Mouse (Mus musculus) gastrocnemius, adult 8-10 months (tissue): Measurements from ENCODE around the gene Hnrnpu. TPM values are rescaled to one million over a fixed set of nuclear protein-coding genes. Genes with fewer than 3 reads are reported as not detected.
A peak's percentile ranks its signal among the peaks of the same experiment; 100 is the strongest.
"Not testable (repeated sequence)": the region's sequence is repeated elsewhere in the genome, so short reads cannot be mapped to it uniquely, and the experiment has no call there.

ENCODE experiments used
- DNase-seq, 2 experiments: peaks; one replicate each; pipeline ENCODE4 v3.0.0; 2022; ENCODE audit warnings: low spot score in 2 of 2
- total RNA-seq, 4 experiments: library from RNA; stranded (reverse); gene quantifications; 2 replicates each; pipeline ENCODE4 v1.2.4; 2022

Hnrnpu gene
- total RNA-seq = 100 to 1,000 TPM in 3 of 4 experiments, 10 to 100 TPM in 1; 92.2 to 133 (median 119) TPM

DNA sequence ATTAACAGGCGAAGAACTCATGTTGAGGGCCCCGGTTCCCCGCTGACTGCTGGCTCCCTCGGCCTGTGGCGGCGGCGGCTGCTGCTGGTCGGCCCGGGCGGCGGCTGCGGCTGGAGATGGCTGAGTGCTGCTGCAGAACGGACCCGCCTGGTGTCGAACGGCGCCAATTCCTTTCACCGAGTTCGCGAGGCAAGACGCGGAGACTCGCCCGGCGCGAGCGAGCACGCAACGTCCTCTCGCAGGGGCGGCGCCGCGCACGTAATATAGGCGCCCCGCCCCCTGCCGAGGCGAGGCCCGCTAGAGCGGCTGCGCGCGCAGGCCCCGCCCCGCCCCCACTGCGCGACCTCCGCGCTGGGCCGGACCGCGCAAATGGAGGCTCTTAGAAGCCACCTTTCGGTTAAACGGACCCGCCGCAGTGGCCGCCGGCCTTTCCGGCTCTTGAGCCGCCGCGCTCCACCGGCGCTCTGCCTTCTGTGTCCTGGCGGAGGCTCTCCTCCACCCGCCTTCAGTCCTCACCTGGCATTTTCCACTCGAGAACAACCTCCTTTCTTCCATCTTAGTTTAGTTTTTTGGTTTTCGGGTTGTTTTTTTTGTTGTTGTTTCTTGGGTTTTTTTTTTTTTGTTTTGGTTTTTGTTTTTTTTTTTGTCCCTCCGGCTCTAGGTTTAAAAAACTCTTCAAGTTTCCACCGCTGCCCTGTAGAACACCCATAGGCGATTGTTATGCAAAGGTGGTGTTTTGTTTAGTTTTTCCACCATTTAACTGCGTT, at the start of gene Hnrnpu:
Gene Hnrnpu (minus strand): TSS at position 247 of the 767 bp plus-strand sequence.
- peak; percentile 95 to 97 for DNase-seq

DNA sequence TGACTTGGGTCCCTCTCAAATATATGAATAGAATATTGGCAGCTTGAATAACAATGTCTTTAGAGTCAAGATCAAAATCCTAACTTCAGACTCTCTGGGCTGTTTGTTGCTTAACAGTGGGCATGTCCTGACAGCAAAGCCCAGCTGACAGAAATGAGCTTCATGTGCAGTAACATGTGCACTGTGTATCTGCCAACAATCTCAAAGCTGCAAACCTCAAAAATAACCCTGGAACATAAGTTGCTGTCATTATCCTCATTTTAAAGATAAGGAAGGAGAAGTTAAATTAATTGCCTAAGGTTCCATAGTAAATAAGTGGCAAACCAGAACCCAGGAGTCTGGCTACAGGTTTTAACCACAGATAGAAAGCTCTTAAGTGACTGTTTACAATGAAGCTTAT, 44.6 kb upstream of the Hnrnpu start:
- DNase-seq = no peak

DNA sequence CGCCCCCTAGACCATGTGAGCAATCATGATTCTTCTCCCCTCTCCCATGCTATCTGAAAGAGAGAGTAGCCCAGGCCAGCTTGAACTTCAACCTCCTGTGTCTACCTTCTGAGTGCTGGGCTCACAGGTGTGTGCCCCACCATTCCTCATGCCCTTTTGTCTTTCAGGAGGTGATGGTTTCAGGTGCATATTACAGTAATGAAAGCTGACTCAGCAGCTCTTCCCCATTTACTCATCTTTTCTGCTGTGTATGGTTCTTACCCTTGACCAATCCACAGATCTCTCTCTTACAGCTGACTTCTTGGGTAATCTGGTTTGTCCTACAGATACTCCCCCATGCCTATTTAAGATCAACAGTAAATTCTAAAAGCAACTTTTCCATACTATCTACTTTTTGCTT, 41.6 kb upstream of the Hnrnpu start:
- no peak for DNase-seq

DNA sequence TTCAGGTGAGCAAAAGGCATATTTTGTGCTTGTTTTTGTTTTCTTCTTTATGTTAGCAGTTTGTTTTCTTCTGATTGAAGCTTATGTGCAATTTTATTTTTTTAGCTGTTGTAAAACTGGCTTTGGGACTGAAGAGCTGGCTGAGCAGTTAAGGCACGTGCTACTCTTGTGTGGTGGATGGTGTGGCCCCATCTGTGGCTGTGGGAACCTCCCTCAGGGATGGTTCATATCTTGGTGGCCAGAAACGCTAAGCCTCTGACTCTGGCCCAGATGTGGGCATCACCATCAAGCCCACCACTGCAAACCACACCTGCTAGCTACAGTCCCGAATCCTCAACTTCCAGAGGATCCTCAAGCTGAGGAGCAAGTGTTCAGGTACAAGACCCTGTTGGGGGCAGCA, 40.5 kb upstream of the Hnrnpu start:
- no peak for DNase-seq

DNA sequence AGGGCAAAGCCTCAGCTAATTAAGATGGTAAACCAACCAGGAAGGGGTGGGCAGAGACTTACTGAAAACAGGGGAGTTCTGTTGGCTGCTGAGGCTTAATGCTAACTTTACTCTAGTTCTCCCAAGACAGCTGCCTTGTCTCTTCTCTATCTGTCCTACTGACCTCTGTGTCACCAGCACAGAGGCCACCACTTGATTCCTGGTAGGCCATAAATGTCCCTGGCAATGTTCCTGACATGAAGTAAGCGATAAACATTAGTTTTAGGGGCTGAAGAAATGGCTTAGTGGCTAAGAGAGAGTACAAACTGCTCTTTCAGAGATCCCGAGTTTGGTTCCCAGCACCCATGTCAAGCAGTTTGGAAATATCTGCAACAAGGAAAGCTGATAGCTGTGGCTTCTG, 39.3 kb upstream of the Hnrnpu start:
- no peak for DNase-seq

DNA sequence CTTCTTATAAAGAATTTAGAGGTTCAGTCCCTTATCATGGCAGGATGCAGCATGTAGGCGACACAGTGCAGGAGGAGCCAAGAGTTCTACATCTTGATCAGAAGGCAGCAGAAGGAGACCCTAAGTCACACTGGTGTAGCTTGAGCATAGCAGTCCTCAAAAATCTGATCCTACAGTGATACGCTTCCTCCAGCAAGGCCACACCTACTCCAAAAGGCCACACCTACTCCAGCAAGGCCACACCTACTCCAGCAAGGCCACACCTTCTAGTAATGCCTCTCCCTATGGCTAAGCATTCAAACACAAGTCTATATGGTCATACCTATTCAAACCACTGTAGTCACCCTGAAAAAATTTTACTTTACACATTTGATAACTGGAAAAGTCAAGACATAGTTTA, 38.5 kb upstream of the Hnrnpu start:
- no peak for DNase-seq

DNA sequence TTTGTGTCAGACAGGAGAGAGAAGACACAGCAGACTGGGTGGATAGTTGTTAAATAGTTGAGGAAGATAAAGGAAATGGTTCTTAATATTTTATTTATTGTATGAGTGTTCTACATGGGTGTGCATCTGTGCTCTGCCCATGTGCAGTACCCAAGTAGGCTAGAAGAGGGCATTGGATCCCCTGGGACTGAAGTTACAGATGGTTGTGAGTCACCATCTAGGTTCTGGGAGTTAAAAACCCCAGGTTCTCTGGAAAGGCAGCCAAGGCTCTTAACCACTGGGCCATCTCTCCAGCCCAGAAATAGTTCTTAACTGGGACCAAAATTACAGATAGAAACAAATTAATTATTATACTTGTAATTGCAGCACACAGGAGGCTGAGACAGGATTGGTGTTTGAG, 37.8 kb upstream of the Hnrnpu start:
- no peak for DNase-seq

DNA sequence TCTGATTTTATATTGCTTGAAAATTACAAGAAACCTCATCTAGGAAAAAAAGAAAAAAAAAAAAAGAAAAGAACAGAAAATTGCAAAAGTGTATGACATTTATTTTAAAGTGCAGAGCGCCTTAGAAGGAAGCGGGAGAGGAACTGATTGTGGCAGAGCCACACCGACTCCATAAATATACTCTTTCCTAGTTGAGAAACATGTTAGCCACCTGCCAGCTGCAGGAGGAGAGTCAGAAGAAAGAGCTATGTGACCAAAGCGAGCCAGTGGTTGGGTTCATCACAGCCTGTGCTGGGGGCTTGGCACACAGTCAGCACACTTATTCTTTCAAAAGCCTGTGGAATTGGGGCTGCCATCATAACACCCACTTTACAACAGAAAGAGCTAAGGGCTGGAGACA, 35.1 kb upstream of the Hnrnpu start:
- DNase-seq = no peak

DNA sequence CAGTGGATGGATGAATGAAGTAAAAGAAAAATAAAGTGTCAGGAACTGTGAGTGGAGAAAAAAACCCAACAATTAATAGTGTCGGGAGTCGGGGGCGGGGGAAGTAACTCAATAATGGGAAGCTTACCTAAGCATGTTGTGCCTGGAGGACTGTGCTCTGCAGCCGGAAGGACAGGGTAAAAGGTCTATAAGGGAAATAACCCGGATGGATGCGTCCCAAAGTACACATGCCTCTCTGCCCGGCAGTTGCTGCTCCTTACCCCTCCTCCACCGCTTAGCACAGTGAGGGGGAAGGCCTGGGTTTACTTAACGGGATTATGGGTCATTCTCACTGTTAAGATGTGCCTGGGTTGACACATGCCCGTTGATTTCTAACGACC, 31.7 kb upstream of the Hnrnpu start:
- DNase-seq = peak; percentile 13 to 30

DNA sequence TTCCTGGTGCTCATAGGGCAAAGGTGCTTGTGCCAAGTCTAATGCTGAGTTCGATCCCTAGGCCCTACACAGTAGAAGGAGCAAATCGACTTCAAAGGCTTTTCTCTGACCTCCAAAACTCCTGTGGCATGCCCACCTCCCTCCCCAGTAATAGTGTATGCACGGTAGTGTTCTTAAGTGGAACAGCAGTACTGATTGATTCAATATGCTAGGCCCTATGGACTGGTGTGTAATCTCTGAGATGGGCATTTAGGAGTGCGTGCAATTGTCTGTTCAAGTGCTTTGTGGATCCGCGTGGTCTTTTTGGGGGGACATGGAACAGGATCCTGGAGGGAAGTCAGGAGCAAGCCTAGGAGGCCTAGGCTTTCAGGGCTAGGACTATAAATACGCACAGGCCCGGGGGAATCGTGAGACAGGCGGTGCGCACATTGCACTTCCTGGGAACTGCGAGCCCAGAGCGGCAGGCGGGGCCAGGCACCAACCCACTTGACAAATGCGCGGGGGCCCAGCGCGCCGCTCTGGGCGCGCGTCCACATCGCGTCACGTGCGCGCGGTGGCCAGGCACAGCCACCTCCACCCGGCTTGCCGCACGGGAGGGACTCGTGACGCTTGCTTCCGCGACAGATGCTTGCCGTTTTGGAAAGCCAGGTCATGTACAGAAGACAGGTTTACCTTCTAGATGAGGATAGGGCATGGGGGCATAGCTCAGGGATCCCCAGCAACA, 31.1 kb upstream of the Hnrnpu start:
- DNase-seq = peak; percentile 93 to 96

DNA sequence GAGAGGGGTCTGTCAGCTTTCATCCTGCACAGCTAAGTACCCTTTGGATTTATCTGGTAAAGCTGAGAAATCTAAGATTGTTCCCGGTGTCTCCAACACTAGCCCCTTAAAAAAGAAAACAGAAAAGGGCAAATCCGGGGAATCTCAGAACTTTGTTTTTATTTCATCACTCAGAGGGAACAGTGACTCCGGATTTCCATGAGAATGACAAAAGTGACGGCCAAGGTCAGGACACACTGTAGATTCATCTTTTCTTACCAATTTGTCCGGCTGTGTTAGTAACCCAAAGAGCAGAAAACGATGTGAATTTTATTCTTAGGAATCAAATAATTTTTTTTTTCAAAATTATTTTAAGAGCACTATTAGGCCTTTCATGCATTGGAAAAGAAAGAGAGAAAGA, 30.5 kb upstream of the Hnrnpu start:
- no peak for DNase-seq

DNA sequence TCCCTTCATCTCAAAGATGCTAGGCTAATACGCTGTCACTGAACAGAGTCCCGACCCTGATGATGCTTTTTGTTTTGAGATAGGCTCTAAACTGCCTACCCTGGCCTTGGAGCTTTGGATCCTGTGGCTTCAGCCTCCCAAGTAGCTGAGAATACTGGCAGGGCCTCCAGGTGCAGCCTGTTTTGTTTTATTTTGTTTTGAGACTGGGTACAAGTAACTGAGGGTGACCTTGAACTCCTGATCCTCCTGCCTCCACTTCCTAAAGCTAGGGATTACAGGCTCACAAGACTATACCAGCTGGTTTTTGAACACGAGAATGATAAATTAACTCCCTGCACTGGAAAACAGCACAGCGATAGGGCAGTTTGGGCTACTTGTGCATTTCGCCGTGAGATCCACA, 27.6 kb upstream of the Hnrnpu start:
- no peak for DNase-seq

DNA sequence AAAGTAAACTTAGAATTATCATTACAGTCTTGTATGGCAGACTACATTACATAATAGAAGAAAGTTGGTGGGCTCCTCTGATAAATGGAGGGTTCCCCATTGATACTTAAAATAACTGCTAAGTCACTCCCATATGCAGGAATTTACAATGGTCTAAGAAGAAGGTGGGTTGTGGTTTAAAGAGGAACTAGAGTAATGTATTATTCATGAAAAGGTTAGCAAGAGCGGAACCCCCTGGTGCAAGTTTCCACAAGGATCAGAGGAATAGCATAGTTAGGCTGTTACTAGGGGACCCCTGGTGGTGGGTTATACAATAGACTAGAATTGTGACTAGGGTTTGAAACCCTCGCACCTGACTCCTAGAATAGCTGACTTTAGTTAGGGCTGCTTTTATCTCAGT, 23.1 kb upstream of the Hnrnpu start:
- no peak for DNase-seq

DNA sequence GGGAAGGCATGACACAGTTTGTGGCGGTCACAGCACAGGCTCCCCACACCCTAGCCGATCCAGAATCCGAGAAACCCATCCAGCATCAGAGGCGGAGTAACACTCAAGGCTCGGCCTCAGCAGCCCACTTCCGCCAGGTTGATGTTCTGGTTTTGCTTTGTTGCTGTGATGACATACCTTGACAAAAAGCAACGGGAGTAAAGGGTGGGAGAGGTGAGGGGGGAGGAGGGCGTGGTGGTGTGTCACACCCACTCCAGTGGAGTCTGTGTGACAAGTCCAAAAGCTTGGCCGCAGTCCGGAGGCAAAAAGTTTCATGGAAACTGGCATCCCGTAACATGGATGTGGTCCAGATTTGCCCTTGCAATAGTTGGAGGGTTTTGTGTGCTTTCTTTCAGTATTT, 22.7 kb upstream of the Hnrnpu start:
- no peak for DNase-seq

DNA sequence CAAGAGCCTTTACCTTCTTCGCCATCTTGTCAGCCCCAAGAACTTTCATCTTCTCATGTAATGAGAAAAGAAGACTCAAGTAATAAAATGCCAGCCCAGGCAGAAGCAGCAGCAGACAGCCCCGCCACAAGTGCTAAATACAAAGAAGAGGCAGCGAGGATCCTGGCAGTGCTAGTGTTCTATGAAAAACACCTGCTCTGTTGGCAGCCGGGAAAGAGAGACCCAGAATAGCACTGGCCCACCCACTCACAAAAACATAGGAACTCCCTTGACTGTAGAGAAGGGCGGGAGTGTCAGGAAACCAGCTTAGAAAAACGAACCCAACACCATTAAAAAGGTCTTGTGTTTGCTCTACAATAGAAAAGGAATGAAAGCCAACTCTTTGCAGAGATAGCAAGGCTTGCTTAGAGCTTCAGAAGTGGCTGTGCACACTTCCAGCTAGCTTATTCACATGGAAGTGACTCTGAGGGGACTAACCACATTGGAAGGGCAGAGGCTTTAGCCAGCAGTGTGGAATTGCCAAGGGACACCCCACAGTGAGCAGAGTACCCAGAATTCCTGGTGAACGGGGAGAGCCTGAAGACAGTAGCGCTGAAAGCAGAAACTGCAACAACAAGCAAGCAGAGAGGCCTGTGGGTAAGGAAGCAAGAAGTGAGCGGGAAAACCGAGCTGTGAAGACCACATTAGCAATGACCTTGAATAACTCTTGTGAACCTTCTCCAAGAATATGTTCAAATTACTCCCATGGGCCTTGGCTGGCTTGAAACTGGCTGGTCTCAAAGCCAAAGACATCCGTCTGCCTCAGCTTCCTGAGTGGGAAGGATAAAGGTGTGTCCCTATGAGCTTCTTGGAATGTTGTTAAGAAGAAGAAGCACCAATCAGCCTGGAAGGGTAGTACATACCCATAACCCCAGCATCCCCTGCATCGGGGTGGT, 20.4 kb upstream of the Hnrnpu start:
- no peak for DNase-seq

DNA sequence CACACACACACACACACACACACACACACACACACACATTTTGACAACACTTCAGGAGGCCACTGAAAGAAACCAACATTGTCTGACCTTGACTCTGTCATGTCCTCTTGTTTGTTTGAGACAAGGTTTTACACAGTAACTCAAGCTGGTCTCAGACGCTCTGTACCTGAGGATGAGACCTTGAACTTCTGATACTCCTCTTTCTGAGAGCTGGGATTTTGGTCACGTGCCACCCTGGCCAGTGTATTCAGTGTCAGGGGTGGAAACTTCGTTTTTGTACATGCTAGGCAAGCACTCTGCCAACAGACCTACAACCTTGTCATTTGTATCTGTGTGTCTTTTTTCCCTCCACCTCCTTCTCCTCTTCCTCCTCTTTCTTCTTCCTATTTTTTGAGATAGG, 17.0 kb upstream of the Hnrnpu start:
- no peak for DNase-seq

DNA sequence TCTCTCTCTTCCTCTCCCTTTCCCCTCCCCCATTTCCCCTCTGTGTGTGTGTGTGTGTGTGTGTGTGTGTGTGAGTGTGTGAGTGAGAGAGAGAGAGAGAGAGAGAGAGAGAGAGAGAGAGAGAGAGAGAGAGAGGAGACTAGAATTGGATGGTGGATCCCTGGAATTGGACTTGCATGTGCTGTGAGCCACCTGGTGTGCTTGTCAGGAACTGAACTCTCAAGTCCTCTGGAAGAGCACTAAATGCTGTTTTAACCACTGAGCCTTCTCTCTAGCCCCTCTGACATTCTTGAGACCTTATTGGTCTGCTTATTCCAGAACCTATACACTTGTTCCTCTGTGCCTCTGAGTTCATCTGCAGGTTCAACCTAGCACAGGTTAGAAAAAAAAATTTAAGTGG, 14.0 kb upstream of the Hnrnpu start:
- no peak for DNase-seq

DNA sequence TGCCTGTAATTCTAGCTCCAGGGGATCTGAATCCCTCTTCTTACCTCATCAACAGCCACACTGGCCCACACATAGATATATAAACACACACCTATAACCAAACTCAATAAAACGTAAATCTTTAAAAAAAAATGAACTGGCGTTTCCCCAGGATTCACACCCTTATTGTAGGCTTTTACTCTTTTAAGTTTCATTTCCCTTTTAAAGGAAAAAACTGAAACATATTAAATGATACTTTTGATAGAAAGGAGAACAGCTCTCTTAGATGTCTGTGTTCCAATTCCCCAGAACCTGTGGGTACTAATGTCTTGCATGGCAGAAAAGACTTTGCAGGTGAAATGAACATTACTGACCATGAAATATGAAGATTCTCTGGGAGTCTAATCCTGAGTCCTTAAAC, 13.2 kb upstream of the Hnrnpu start:
- DNase-seq = no peak

DNA sequence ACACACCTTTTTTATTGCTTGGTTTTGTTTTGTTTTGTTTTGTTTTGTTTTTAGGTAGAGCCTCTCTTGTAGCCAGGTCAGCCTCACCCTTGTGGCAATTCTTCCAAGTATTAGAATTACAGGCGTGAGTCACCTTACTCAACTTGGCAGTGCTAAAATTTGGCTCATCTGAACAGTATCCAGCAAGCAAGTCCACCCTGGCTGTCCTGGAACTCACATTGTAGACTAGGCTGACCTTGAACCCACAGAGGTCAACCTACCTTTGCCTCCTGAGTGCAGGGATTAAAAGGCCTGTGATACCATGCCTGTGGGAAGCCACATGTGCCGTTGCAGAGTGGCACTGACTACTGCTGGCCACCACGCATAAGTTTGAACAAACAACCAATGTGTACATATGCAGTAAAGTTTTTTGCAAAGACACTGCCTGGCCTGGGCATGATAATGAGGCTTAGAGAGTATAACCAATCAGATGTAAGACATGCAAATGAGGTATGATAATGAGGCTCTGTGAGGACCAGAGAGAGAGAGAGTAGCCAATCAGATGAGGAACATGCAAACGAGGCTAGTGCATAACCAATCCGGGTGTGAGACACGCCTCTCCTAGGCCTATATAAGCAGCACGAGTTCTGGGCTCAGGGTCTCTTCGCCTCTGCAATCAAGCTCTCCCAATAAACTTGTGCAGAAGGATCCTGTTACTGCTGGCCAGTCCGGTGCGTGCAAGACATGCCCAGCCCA, 6.6 kb upstream of the Hnrnpu start:
- not testable (repeated sequence) for DNase-seq

DNA sequence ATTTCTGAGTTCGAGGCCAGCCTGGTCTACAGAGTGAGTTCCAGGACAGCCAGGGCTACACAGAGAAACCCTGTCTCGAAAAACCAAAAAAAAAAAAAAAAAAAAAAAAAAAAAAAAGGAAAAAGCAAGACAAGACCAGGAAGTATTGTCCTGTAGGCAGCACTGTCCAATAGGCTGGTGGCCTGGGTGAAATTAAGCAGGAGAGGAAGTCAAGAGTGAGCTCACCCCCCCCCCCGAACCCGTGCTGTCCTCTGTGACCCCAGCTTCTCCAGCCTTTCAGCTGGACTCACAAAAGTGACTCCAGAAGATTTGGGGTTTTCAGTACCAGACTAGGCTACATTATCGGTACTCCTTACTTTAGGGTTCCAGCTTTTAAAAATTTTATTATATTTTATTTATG, 5.0 kb upstream of the Hnrnpu start:
- no peak for DNase-seq

DNA sequence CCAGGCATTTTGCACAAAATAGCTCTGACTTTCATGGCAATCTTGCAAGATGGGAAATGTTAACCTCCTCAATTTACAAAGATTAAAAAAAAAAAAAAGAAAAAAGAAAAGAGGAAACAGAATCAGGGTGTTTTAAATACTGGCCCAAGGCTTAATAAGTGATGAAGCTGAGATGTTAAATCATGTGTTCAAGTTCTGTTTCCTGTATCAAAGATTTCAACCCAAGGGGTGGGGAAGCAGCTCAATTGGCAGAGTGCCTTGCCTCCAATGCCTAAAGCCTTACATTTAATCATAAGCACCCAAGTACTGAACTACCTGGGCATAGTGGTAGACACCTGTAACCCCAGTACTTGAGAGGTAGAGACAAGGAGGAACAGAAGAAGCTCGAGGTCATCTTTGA, 4.5 kb upstream of the Hnrnpu start:
- DNase-seq = no peak
